Mouse (Mus musculus): ENCODE measurements at regions not wholly inside any gene's neighbourhood (a gene's known extent, or its start where the extent isn't known, plus 50 kb on each side); places are given as distances from the start of the nearest gene placed in this dataset.

DNA sequence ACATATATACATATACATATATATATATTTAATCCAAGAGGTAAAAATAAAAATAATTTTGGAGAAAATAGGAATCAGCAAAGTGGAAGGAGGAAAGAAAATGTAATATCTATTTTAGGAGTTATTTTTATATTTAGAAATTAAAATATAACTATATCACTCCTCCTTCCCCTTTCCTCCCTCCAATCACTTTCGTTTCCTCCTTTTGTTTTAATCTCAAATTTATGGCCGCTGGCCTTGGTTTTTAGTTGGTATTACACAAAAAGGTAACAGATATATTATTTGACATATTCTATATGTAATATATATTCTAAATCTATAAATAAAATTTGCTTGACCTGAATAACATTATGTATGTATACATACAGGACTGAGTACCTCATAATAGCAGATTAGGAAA is 93.1 kb upstream of the Vegfc start:
- Histone ChIP-seq H3K27me3 (ENCODE audit: control insufficient read depth, insufficient read depth, low read length) (no peaks in the 10 kb centered on the region), H3K4me3 (ENCODE audit: low read depth, low read length) (no peak overlapping the region), H3K4me2 (replicated peaks; ENCODE audit: low read depth, low read length) (no peak overlapping the region), H3K9me3 (ENCODE audit: control insufficient read depth, low read depth, low read length) (no peaks in the 10 kb centered on the region), H3K4me1 (ENCODE audit: control insufficient read depth, insufficient read depth, low read length) (no peaks in the 10 kb centered on the region), H3K9ac (replicated peaks; ENCODE audit: low read depth, low read length) (no peak overlapping the region), H3K36me3 (ENCODE audit: control insufficient read depth, insufficient read depth, low read length) (no peaks in the 10 kb centered on the region), H3K27ac (ENCODE audit: low read length) (no peak overlapping the region)
- 84% methylated on average over 2 of the region's 2 CpGs for WGBS
- no peak for ATAC-seq (ENCODE audit: insufficient number of reproducible peaks, insufficient read depth, low FRiP score, low read depth)

DNA sequence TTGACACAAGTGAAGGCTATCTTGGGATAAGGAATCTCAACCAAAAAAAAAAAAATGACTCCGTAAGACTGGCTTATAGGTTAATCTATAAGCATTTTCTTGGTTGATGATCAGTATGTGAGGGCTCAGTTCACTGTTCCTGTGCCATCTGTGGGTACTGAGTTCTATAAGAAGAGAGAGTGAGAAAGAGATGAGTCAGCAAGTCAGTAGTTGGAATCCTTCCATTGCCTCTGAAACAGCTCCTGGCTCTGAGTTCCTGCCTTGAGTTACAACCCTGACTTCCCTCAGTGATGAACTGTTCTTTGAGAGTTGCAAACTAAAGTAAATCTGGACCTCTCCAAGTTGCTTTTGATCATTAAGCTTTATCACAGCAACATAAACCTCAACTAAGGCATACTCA is 91.7 kb upstream of the Vegfc start:
- ATAC-seq (ENCODE audit: insufficient number of reproducible peaks, insufficient read depth, low FRiP score, low read depth), result no peak
- WGBS, result 96% methylated on average over 1 of the region's 1 CpGs
- Histone ChIP-seq H3K9ac (replicated peaks; ENCODE audit: low read depth, low read length) (no peak overlapping the region), H3K4me1 (ENCODE audit: control insufficient read depth, insufficient read depth, low read length) (no peaks in the 10 kb centered on the region), H3K27ac (ENCODE audit: low read length) (no peak overlapping the region), H3K36me3 (ENCODE audit: control insufficient read depth, insufficient read depth, low read length) (no peaks in the 10 kb centered on the region), H3K27me3 (ENCODE audit: control insufficient read depth, insufficient read depth, low read length) (no peaks in the 10 kb centered on the region), H3K4me2 (replicated peaks; ENCODE audit: low read depth, low read length) (no peak overlapping the region), H3K4me3 (ENCODE audit: low read depth, low read length) (no peak overlapping the region), H3K9me3 (ENCODE audit: control insufficient read depth, low read depth, low read length) (no peaks in the 10 kb centered on the region)

DNA sequence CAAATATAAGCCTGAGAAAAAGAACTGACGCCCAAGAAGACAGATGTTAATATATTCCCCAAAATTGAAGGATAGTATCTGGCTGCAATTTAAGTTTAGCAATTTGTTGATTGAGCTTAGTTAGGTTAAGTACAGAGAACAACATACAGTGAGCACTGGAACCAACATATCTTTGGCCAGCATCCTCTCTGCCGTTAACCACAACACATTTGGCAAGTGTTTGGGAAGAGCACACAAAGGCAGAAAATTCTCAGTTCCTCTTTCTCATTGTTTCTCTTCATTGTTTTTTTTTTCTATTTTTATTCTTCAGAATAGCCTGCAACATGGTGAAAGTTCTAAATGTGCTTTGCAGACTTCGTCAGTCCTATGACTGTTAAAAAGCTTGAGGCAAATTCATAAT is 83.2 kb upstream of the Vegfc start:
- H3K27me3 ChIP-seq (ENCODE audit: control insufficient read depth, insufficient read depth, low read length), result no peaks in the 10 kb centered on the region
- no peak overlapping the region for H3K4me2 ChIP-seq (replicated peaks; ENCODE audit: low read depth, low read length)
- no peaks in the 10 kb centered on the region for H3K9me3 ChIP-seq (ENCODE audit: control insufficient read depth, low read depth, low read length)
- no peak overlapping the region for H3K4me3 ChIP-seq (ENCODE audit: low read depth, low read length)
- WGBS, result 87% methylated on average over 3 of the region's 3 CpGs
- H3K27ac ChIP-seq (ENCODE audit: low read length), result no peak overlapping the region
- H3K9ac ChIP-seq (replicated peaks; ENCODE audit: low read depth, low read length), result no peak overlapping the region
- no peaks in the 10 kb centered on the region for H3K36me3 ChIP-seq (ENCODE audit: control insufficient read depth, insufficient read depth, low read length)
- ATAC-seq (ENCODE audit: insufficient number of reproducible peaks, insufficient read depth, low FRiP score, low read depth), result no peak
- no peaks in the 10 kb centered on the region for H3K4me1 ChIP-seq (ENCODE audit: control insufficient read depth, insufficient read depth, low read length)

DNA sequence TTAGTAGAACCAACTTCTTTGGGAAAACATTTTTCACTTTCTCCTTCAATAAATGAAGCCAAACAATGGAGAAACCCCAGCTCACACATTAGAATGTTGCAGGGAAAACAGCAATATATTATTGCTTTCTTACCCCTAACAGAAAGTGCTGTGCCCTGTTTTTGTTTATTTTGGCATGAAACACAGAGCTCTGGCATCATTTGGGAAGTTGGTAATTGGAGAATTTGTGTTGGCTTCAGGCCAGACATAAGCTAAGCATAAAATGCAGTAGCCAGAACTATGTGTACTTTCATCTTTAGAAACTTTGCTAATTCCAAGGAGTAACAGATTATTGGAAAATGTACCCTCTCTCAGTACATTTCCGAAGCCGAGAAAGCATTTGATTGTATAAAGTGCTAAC is 79.9 kb upstream of the Vegfc start:
- Histone ChIP-seq H3K4me1 (ENCODE audit: control insufficient read depth, insufficient read depth, low read length) (no peaks in the 10 kb centered on the region), H3K9ac (replicated peaks; ENCODE audit: low read depth, low read length) (no peak overlapping the region), H3K4me3 (ENCODE audit: low read depth, low read length) (no peak overlapping the region), H3K9me3 (ENCODE audit: control insufficient read depth, low read depth, low read length) (no peaks in the 10 kb centered on the region), H3K36me3 (ENCODE audit: control insufficient read depth, insufficient read depth, low read length) (no peaks in the 10 kb centered on the region), H3K4me2 (replicated peaks; ENCODE audit: low read depth, low read length) (no peak overlapping the region), H3K27me3 (ENCODE audit: control insufficient read depth, insufficient read depth, low read length) (no peaks in the 10 kb centered on the region), H3K27ac (ENCODE audit: low read length) (no peak overlapping the region)
- no peak for ATAC-seq (ENCODE audit: insufficient number of reproducible peaks, insufficient read depth, low FRiP score, low read depth)
- 72% methylated on average over 2 of the region's 2 CpGs for WGBS

DNA sequence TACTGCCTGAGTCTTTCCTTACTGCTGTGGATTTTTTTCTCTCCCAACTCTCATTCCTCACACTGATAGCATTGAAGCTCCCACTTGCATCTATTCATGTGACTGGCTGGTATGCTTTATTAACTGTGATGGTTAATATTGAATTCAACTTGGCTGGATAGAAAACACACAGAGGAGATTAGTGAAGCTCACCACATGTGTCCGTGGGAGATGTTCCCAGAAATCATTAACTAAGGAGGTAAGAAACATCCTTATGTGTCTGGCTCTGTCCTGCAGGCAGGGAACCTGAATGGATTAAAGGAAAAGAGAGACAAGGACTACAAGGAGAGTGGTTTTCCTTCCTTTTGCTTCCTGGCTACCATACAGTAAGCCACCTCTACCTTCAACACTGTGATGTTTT is 74.5 kb upstream of the Vegfc start:
- no peak overlapping the region for H3K4me3 ChIP-seq (ENCODE audit: low read depth, low read length)
- 73% methylated on average over 1 of the region's 1 CpGs for WGBS
- no peaks in the 10 kb centered on the region for H3K9me3 ChIP-seq (ENCODE audit: control insufficient read depth, low read depth, low read length)
- no peak overlapping the region for H3K9ac ChIP-seq (replicated peaks; ENCODE audit: low read depth, low read length)
- no peak for ATAC-seq (ENCODE audit: insufficient number of reproducible peaks, insufficient read depth, low FRiP score, low read depth)
- H3K4me1 ChIP-seq (ENCODE audit: control insufficient read depth, insufficient read depth, low read length), result no peaks in the 10 kb centered on the region
- H3K27ac ChIP-seq (ENCODE audit: low read length), result no peak overlapping the region
- no peaks in the 10 kb centered on the region for H3K27me3 ChIP-seq (ENCODE audit: control insufficient read depth, insufficient read depth, low read length)
- no peaks in the 10 kb centered on the region for H3K36me3 ChIP-seq (ENCODE audit: control insufficient read depth, insufficient read depth, low read length)
- H3K4me2 ChIP-seq (replicated peaks; ENCODE audit: low read depth, low read length), result no peak overlapping the region

GRCm38 (mm10) chr8:54014096-54014495 is 63.3 kb upstream of the Vegfc start:
- H3K4me1 ChIP-seq (ENCODE audit: control insufficient read depth, insufficient read depth, low read length), result no peaks in the 10 kb centered on the region

DNA sequence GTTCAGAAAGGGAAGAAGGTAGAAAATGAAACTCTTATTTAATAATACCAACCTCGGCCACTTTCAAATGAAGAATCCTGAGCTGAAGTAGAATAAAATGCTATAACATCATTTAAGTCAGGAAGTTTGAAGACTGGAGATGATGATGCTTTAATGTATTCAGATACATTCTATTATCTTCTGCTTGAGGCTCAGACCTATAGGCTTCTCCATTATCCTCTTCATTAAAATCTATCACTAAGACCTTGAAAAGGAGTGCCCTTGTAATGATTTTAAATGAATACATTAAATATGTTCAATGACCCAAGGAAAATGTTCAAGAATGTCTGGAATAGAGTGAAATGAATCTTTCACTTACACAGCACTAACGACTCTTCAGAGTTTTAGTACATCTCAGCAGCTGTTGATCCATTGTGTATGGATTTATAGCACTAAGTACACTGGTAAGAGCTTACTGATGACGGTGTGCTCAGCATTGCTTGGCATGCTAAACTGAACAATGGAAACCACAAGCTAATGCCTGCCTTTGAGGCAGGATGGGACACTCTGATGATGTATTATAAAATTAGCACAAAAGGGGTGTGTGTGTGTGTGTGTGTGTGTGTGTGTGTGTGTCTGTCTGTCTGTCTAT is 58.8 kb upstream of the Vegfc start:
- Histone ChIP-seq H3K27ac (ENCODE audit: low read length) (no peak overlapping the region), H3K36me3 (ENCODE audit: control insufficient read depth, insufficient read depth, low read length) (no peaks in the 10 kb centered on the region), H3K9ac (replicated peaks; ENCODE audit: low read depth, low read length) (no peak overlapping the region), H3K4me3 (ENCODE audit: low read depth, low read length) (no peak overlapping the region), H3K9me3 (ENCODE audit: control insufficient read depth, low read depth, low read length) (no peaks in the 10 kb centered on the region), H3K4me1 (ENCODE audit: control insufficient read depth, insufficient read depth, low read length) (no peaks in the 10 kb centered on the region), H3K27me3 (ENCODE audit: control insufficient read depth, insufficient read depth, low read length) (no peaks in the 10 kb centered on the region), H3K4me2 (replicated peaks; ENCODE audit: low read depth, low read length) (no peak overlapping the region)
- no peak for ATAC-seq (ENCODE audit: insufficient number of reproducible peaks, insufficient read depth, low FRiP score, low read depth)
- WGBS, result 72% methylated on average over 3 of the region's 3 CpGs

More at GRCm38 (mm10) chr8:54014096-54014495, 63.3 kb upstream of the Vegfc start:
- no peak for ATAC-seq (ENCODE audit: insufficient number of reproducible peaks, insufficient read depth, low FRiP score, low read depth)
- no peaks in the 10 kb centered on the region for H3K9me3 ChIP-seq (ENCODE audit: control insufficient read depth, low read depth, low read length)
- no peak overlapping the region for H3K4me2 ChIP-seq (replicated peaks; ENCODE audit: low read depth, low read length)
- no peaks in the 10 kb centered on the region for H3K36me3 ChIP-seq (ENCODE audit: control insufficient read depth, insufficient read depth, low read length)
- no peaks in the 10 kb centered on the region for H3K27me3 ChIP-seq (ENCODE audit: control insufficient read depth, insufficient read depth, low read length)
- no peak overlapping the region for H3K4me3 ChIP-seq (ENCODE audit: low read depth, low read length)
- 67% methylated on average over 3 of the region's 3 CpGs for WGBS
- no peak overlapping the region for H3K27ac ChIP-seq (ENCODE audit: low read length)
- no peak overlapping the region for H3K9ac ChIP-seq (replicated peaks; ENCODE audit: low read depth, low read length)

Measured in stomach, embryonic 14.5 days (tissue).